ENCODE assay signal across 9 mouse cellular contexts in genomic region chr2:74735851-74736687, GRCm38 (mm10). TPM values are rescaled to one million over a fixed set of nuclear protein-coding genes. Genes with fewer than 3 reads are reported as not detected.
DNase-seq lines count a peak whose midpoint lies in the region; ATAC-seq and TF ChIP-seq lines count a peak whose summit lies in the region.
"Had no signal": no experiment of that assay in that cellular context is flagged by ENCODE, and none has a peak within 500 bp of the region (broad histone marks: within the 10 kb centered on the region; RNA-seq: fewer than 3 reads in every experiment).

No protein-coding gene starts in this region.

- TF ChIP-seq CTCF in kidney, adult 2 months (conservative IDR thresholded peaks at IDR 0.05; ENCODE audit: insufficient read depth, insufficient read length, low read depth, low read length): no peak

- peaks cover 5% of the 10 kb centered on the region; the same call in 1 of the 2 replicates for H3K4me1 ChIP-seq in kidney, adult 2 months (ENCODE audit: control insufficient read depth, insufficient read depth, low read length)
- no peaks in the 10 kb centered on the region; the same call in 1 of the 2 replicates for H3K4me1 ChIP-seq in embryonic facial prominence, embryonic 14.5 days (ENCODE audit: control insufficient read depth, insufficient read depth, low read length)
- H3K4me1 ChIP-seq in intestine, embryonic 15.5 days (replicated peaks): peaks cover 14% of the 10 kb centered on the region
- peaks cover 78% of the 10 kb centered on the region for H3K4me1 ChIP-seq in neural tube, embryonic 11.5 days (ENCODE audit: control insufficient read depth, insufficient read depth, low read length)

- peak overlapping the region; percentile 42 for H3K9ac ChIP-seq in embryonic facial prominence, embryonic 14.5 days (ENCODE audit: low read depth, low read length)
- H3K9ac ChIP-seq in intestine, embryonic 15.5 days: peak overlapping the region; percentile 20; the same call in 1 of the 2 replicates
- peak overlapping the region; percentile 95 for H3K9ac ChIP-seq in neural tube, embryonic 11.5 days (ENCODE audit: low read length)

- no peak for TF ChIP-seq POLR2A in kidney, adult 2 months (IDR thresholded peaks at IDR 0.05; ENCODE audit: low read depth, low read length)

- no peaks in the 10 kb centered on the region for H3K36me3 ChIP-seq in kidney, adult 2 months (ENCODE audit: control insufficient read depth, insufficient read depth, low read length)
- no peaks in the 10 kb centered on the region for H3K36me3 ChIP-seq in embryonic facial prominence, embryonic 14.5 days (ENCODE audit: control insufficient read depth, insufficient read depth, low read length)
- no peaks in the 10 kb centered on the region for H3K36me3 ChIP-seq in intestine, embryonic 15.5 days
- no peaks in the 10 kb centered on the region for H3K36me3 ChIP-seq in neural tube, embryonic 11.5 days (ENCODE audit: control insufficient read depth, insufficient read depth, low read length)

- WGBS in kidney, adult 2 months: 62% methylated on average over 42 of the region's 42 CpGs
- WGBS in embryonic facial prominence, embryonic 14.5 days: 4% methylated on average over 33 of the region's 42 CpGs
- 14% methylated on average over 42 of the region's 42 CpGs for WGBS in intestine, embryonic 15.5 days
- under 1% methylated on average over 42 of the region's 42 CpGs for WGBS in neural tube, embryonic 11.5 days

- ATAC-seq in embryonic facial prominence, embryonic 14.5 days (ENCODE audit: low read depth): no peak
- 0 out of 2 replicates have a peak, but pooled peaks have one; percentile 11 for ATAC-seq in intestine, embryonic 15.5 days
- no peak for ATAC-seq in neural tube, embryonic 11.5 days (ENCODE audit: insufficient read depth, low FRiP score, low TSS enrichment)

- no peak overlapping the region for H3K27ac ChIP-seq in kidney, adult 2 months (ENCODE audit: insufficient read depth, low read depth, low read length)
- H3K27ac ChIP-seq in embryonic facial prominence, embryonic 14.5 days (replicated peaks; ENCODE audit: low read depth, low read length): no peak overlapping the region; the same call in 1 of the 2 replicates
- H3K27ac ChIP-seq in intestine, embryonic 15.5 days: peak overlapping the region; percentile 40; the same call in 1 of the 2 replicates
- H3K27ac ChIP-seq in neural tube, embryonic 11.5 days (ENCODE audit: low read depth, low read length): peak overlapping the region; percentile 99

- no peaks in the 10 kb centered on the region for H3K9me3 ChIP-seq in embryonic facial prominence, embryonic 14.5 days (ENCODE audit: control insufficient read depth, low read length)
- no peaks in the 10 kb centered on the region for H3K9me3 ChIP-seq in intestine, embryonic 15.5 days
- no peaks in the 10 kb centered on the region for H3K9me3 ChIP-seq in neural tube, embryonic 11.5 days (ENCODE audit: control insufficient read depth, low read length)

- no peak overlapping the region for H3K4me3 ChIP-seq in kidney, adult 2 months (ENCODE audit: insufficient read depth, low read depth, low read length)
- H3K4me3 ChIP-seq in embryonic facial prominence, embryonic 14.5 days (ENCODE audit: low read depth, low read length): peak overlapping the region; percentile 29
- peak overlapping the region; percentile 28 for H3K4me3 ChIP-seq in intestine, embryonic 15.5 days (replicated peaks)
- peak overlapping the region; percentile 48 for H3K4me3 ChIP-seq in neural tube, embryonic 11.5 days (ENCODE audit: low read depth, low read length)

- DNase-seq in kidney, postnatal 10 days: peak; percentile 47
- DNase-seq in kidney, adult 2 months: no peak
- no peak for DNase-seq in embryonic facial prominence, embryonic 14.5 days (ENCODE audit: low spot score)
- DNase-seq in neural tube, embryonic 11.5 days (ENCODE audit: low spot score): peak; percentile 79
- no peak for DNase-seq in adrenal gland, adult 8-10 months
- DNase-seq in cerebellum, postnatal 25 days: no peak
- DNase-seq in spleen, postnatal 36 days (ENCODE audit: low spot score in 2 of 2): no peak

- H3K27me3 ChIP-seq in kidney, adult 2 months (replicated peaks; ENCODE audit: control insufficient read depth, insufficient read depth, low read length): no peaks in the 10 kb centered on the region
- peaks cover 98% of the 10 kb centered on the region for H3K27me3 ChIP-seq in embryonic facial prominence, embryonic 14.5 days (replicated peaks; ENCODE audit: control insufficient read depth, insufficient read depth, low read length)
- peaks cover 75% of the 10 kb centered on the region for H3K27me3 ChIP-seq in intestine, embryonic 15.5 days (replicated peaks)
- H3K27me3 ChIP-seq in neural tube, embryonic 11.5 days (ENCODE audit: control insufficient read depth, insufficient read depth, low read length): no peaks in the 10 kb centered on the region

- peak overlapping the region; percentile 46 for H3K4me2 ChIP-seq in embryonic facial prominence, embryonic 14.5 days (ENCODE audit: low read depth, low read length)
- H3K4me2 ChIP-seq in intestine, embryonic 15.5 days (replicated peaks): peak overlapping the region; percentile 53
- peak overlapping the region; percentile 91 for H3K4me2 ChIP-seq in neural tube, embryonic 11.5 days (ENCODE audit: low read depth)

RNA-seq across cellular contexts. Expression of gene Gm28230, which starts 9.5 kb away (rescaled TPM):
- polyA plus RNA-seq in kidney, adult 2 months (2012; rRNA removed): 5.5 and 7.8 TPM in 2 replicates
- 0.13 TPM in 1 of 2 replicates, not detected in the other for polyA plus RNA-seq in embryonic facial prominence, embryonic 14.5 days (2014; fragmentation: Nextera tagmentation; extraction: Ambion mirVana)
- polyA plus RNA-seq in intestine, embryonic 15.5 days (2015; fragmentation: Nextera tagmentation; extraction: Ambion mirVana): 0.55 and 0.73 TPM in 2 replicates
- 3.9 and 5.5 TPM in 2 replicates for polyA plus RNA-seq in neural tube, embryonic 11.5 days (2014; fragmentation: Nextera tagmentation; extraction: Ambion mirVana)
- total RNA-seq in adrenal gland, adult 8-10 months (2022): 1 to 10 TPM; 1.3 to 3.6 (median 3.2) TPM
- total RNA-seq: left cerebral cortex, postnatal 10 days had no signal

RNA-seq across cellular contexts. Expression of gene Hoxd4, which starts 24.3 kb away (rescaled TPM):
- 20.3 and 31.4 TPM in 2 replicates for polyA plus RNA-seq in kidney, adult 2 months (2012; rRNA removed)
- 0.63 and 0.82 TPM in 2 replicates for polyA plus RNA-seq in embryonic facial prominence, embryonic 14.5 days (2014; fragmentation: Nextera tagmentation; extraction: Ambion mirVana)
- 1.2 and 1.6 TPM in 2 replicates for polyA plus RNA-seq in intestine, embryonic 15.5 days (2015; fragmentation: Nextera tagmentation; extraction: Ambion mirVana)
- 9.2 and 11.2 TPM in 2 replicates for polyA plus RNA-seq in neural tube, embryonic 11.5 days (2014; fragmentation: Nextera tagmentation; extraction: Ambion mirVana)
- 10 to 100 TPM; 16.8 to 37.2 (median 31.3) TPM for total RNA-seq in adrenal gland, adult 8-10 months (2022)
- total RNA-seq: left cerebral cortex, postnatal 10 days had no signal

RNA-seq across cellular contexts. Expression of gene Hoxd3, which starts 24.3 kb away (rescaled TPM):
- polyA plus RNA-seq in kidney, adult 2 months (2012; rRNA removed): 10.2 and 10.7 TPM in 2 replicates
- polyA plus RNA-seq in embryonic facial prominence, embryonic 14.5 days (2014; fragmentation: Nextera tagmentation; extraction: Ambion mirVana): 3.8 and 4.7 TPM in 2 replicates
- polyA plus RNA-seq in intestine, embryonic 15.5 days (2015; fragmentation: Nextera tagmentation; extraction: Ambion mirVana): 18.8 and 19.2 TPM in 2 replicates
- 52.7 and 55.0 TPM in 2 replicates for polyA plus RNA-seq in neural tube, embryonic 11.5 days (2014; fragmentation: Nextera tagmentation; extraction: Ambion mirVana)
- total RNA-seq in adrenal gland, adult 8-10 months (2022): 1 to 10 TPM in 3 of 4 experiments, under 1 TPM in 1; 0.73 to 1.9 (median 1.5) TPM
- total RNA-seq: left cerebral cortex, postnatal 10 days had no signal

RNA-seq across cellular contexts. Expression of gene Hoxd1, which starts 26.7 kb away (rescaled TPM):
- polyA plus RNA-seq in kidney, adult 2 months (2012; rRNA removed): 0.04 and 0.08 TPM in 2 replicates
- 3.9 and 4.7 TPM in 2 replicates for polyA plus RNA-seq in embryonic facial prominence, embryonic 14.5 days (2014; fragmentation: Nextera tagmentation; extraction: Ambion mirVana)
- polyA plus RNA-seq in intestine, embryonic 15.5 days (2015; fragmentation: Nextera tagmentation; extraction: Ambion mirVana): 0.09 and 0.10 TPM in 2 replicates
- polyA plus RNA-seq in neural tube, embryonic 11.5 days (2014; fragmentation: Nextera tagmentation; extraction: Ambion mirVana): 9.0 and 9.8 TPM in 2 replicates
- not detected for total RNA-seq in adrenal gland, adult 8-10 months (2022)

RNA-seq across cellular contexts. Expression of gene Hoxd8, which starts 31.7 kb away (rescaled TPM):
- polyA plus RNA-seq in kidney, adult 2 months (2012; rRNA removed): 45.8 and 46.2 TPM in 2 replicates
- polyA plus RNA-seq in embryonic facial prominence, embryonic 14.5 days (2014; fragmentation: Nextera tagmentation; extraction: Ambion mirVana): 8.7 and 10.3 TPM in 2 replicates
- 4.2 and 5.1 TPM in 2 replicates for polyA plus RNA-seq in intestine, embryonic 15.5 days (2015; fragmentation: Nextera tagmentation; extraction: Ambion mirVana)
- 21.3 and 23.1 TPM in 2 replicates for polyA plus RNA-seq in neural tube, embryonic 11.5 days (2014; fragmentation: Nextera tagmentation; extraction: Ambion mirVana)
- 10 to 100 TPM; 33.3 to 45.8 (median 36.6) TPM for total RNA-seq in adrenal gland, adult 8-10 months (2022)
- total RNA-seq: left cerebral cortex, postnatal 10 days had no signal

Comparison
In these comparisons a context has a peak if more than half of its experiments do, and no peak if none do; other contexts are left out.
1. DNase-seq: peak in kidney, postnatal 10 days (single experiment) and neural tube, embryonic 11.5 days (single experiment); none in kidney, adult 2 months (single experiment), embryonic facial prominence, embryonic 14.5 days (single experiment), adrenal gland, adult 8-10 months (single experiment), cerebellum, postnatal 25 days (0 of 2) and spleen, postnatal 36 days (0 of 2).
2. H3K27ac ChIP-seq: peak in intestine, embryonic 15.5 days (single experiment) and neural tube, embryonic 11.5 days (single experiment); none in kidney, adult 2 months (single experiment) and embryonic facial prominence, embryonic 14.5 days (single experiment).
3. H3K9ac ChIP-seq: peak in every context shown above with its lines; median percentile 95 in neural tube, embryonic 11.5 days; 42 in embryonic facial prominence, embryonic 14.5 days; 20 in intestine, embryonic 15.5 days.
4. Peak in every context shown above with its lines, with median percentiles within 50 percentile points of each other: H3K4me2 ChIP-seq.